ENCODE assay signal across 22 mouse cellular contexts in genomic region chr17:49520674-49521073, GRCm38 (mm10). TPM values are rescaled to one million over a fixed set of nuclear protein-coding genes. Genes with fewer than 3 reads are reported as not detected.
A peak's percentile ranks its signal among the peaks of the same experiment; 100 is the strongest.
DNase-seq lines count a peak whose midpoint lies in the region; ATAC-seq and TF ChIP-seq lines count a peak whose summit lies in the region.
"Had no signal": no experiment of that assay in that cellular context is flagged by ENCODE, and none has a peak within 500 bp of the region (broad histone marks: within the 10 kb centered on the region; RNA-seq: fewer than 3 reads in every experiment).

No protein-coding gene starts in this region.

- no peaks in the 10 kb centered on the region for H3K4me1 ChIP-seq in cortical plate, adult 2 months (ENCODE audit: control insufficient read depth, insufficient read depth, low read length)
- H3K4me1 ChIP-seq: hindbrain, embryonic 15.5 days had no signal

- DNase-seq in frontal cortex, adult 2 months (ENCODE audit: extremely low spot score in 1 of 2, low spot score in 1 of 2) = no peak
- DNase-seq in layer of hippocampus, adult 2 months (ENCODE audit: low spot score in 2 of 2) = no peak
- DNase-seq in layer of hippocampus, postnatal 25 days (ENCODE audit: extremely low spot score in 1 of 2, low spot score in 1 of 2) = no peak
- peak; percentile 45 for DNase-seq in brain, embryonic 14.5 days (ENCODE audit: low read depth)
- DNase-seq in ovary, postnatal 14 days (ENCODE audit: low spot score) = no peak
- DNase-seq: adrenal gland, postnatal 14 days; cerebellum, adult 9-10 months; embryo, embryonic 11 days; kidney, adult 11 months; kidney, postnatal 10 days; lung, postnatal 14 days; spleen, adult 18-20 months; thymus, adult 18-20 months had no signal

- TF ChIP-seq CTCF in layer of hippocampus, adult 2 months (conservative IDR thresholded peaks at IDR 0.05) = no peak
- TF ChIP-seq CTCF in brain, embryonic 14.5 days (IDR thresholded peaks at IDR 0.05; ENCODE audit: borderline replicate concordance, extremely low read depth, insufficient read depth, insufficient read length) = no peak
- no peak for TF ChIP-seq CTCF in cortical plate, adult 2 months (IDR thresholded peaks at IDR 0.05; ENCODE audit: extremely low read depth, insufficient read depth, low read length)

- no peak for TF ChIP-seq POLR2A in brain, embryonic 14.5 days (IDR thresholded peaks at IDR 0.05; ENCODE audit: borderline replicate concordance, extremely low read depth, insufficient read depth, insufficient read length, poor library complexity, severe bottlenecking)
- no peak for TF ChIP-seq POLR2A in cortical plate, adult 2 months (IDR thresholded peaks at IDR 0.05; ENCODE audit: extremely low read depth, insufficient read depth, low read length)

- peak overlapping the region; percentile 80 for H3K27ac ChIP-seq in layer of hippocampus, adult 2 months
- H3K27ac ChIP-seq in cortical plate, adult 2 months (ENCODE audit: insufficient read depth, low read length) = peak overlapping the region; percentile 18
- H3K27ac ChIP-seq: hindbrain, embryonic 15.5 days; limb, embryonic 13.5 days; liver, embryonic 14.5 days had no signal

- H3K4me3 ChIP-seq in layer of hippocampus, adult 2 months = no peak overlapping the region
- no peak overlapping the region for H3K4me3 ChIP-seq in cortical plate, adult 2 months (ENCODE audit: insufficient read depth, low read length)
- H3K4me3 ChIP-seq: hindbrain, embryonic 15.5 days; limb, embryonic 13.5 days had no signal

- ATAC-seq in frontal cortex, adult (ENCODE audit: low TSS enrichment) = peak; percentile 44; the same call in 1 of the 2 replicates
- ATAC-seq: activated CD4-positive, CD25-positive, alpha-beta regulatory T cell, adult 4 months; Patski had no signal

RNA-seq across cellular contexts. Expression of gene Daam2, which starts 43.5 kb away (rescaled TPM):
- polyA plus RNA-seq in frontal cortex, adult 2 months (2012; rRNA removed) = 30.8 and 34.5 TPM in 2 replicates
- total RNA-seq in layer of hippocampus, adult 2 months (2021) = 10 to 100 TPM; 61.2 to 66.7 TPM
- total RNA-seq in layer of hippocampus, postnatal 25 days (2021) = 10 to 100 TPM; 55.9 to 57.1 TPM
- polyA plus RNA-seq in brain, embryonic 14.5 days (2012; rRNA removed) = 9.4 and 13.9 TPM in 2 replicates
- 38.3 and 40.9 TPM in 2 replicates for polyA plus RNA-seq in cortical plate, adult 2 months (2012; rRNA removed)
- total RNA-seq: megakaryocyte-erythroid progenitor cell, adult 5-6 weeks; neutrophil, adult 5-6 weeks had no signal
